Mouse (Mus musculus): ENCODE data around the gene Gm20489. TPM values are rescaled to one million over a fixed set of nuclear protein-coding genes. Genes with fewer than 3 reads are reported as not detected.

Gm20489 gene
- polyA plus RNA-seq, 1 experiment from 2014 or later: not detected

GRCm38 (mm10) chrX:101254740-101255139 is 14.1 kb downstream of the Gm20489 start:
- Histone ChIP-seq H3K4me2 (peak overlapping the region; percentile 72), H3K9ac (peak overlapping the region; percentile 66), H3K27ac (replicated peaks) (no peak overlapping the region; the same call in 1 of the 2 replicates), H3K9me3 (no peaks in the 10 kb centered on the region), H3K36me3 (no peaks in the 10 kb centered on the region), H3K4me3 (peak overlapping the region; percentile 51), H3K27me3 (peaks cover 5% of the 10 kb centered on the region; the same call in 1 of the 2 replicates), H3K4me1 (replicated peaks) (peaks cover 12% of the 10 kb centered on the region)
- ATAC-seq (ENCODE audit: low read depth): peak; percentile 42
- WGBS: 7% methylated on average over 26 of the region's 26 CpGs

GRCm38 (mm10) chrX:101253952-101254729 is 14.7 kb downstream of the Gm20489 start, which contains the start of gene Foxo4:
TSS of gene Foxo4 (plus strand) at chrX:101254528.
- peak within 1 kb of the TSS; percentile 66 for H3K9ac ChIP-seq
- peak within 1 kb of the TSS; percentile 51 for H3K4me3 ChIP-seq
- H3K27ac ChIP-seq (replicated peaks): no peak within 1 kb of the TSS; the same call in 1 of the 2 replicates
- peak within 1 kb of the TSS; percentile 72 for H3K4me2 ChIP-seq
- H3K36me3 ChIP-seq: no peaks in the 10 kb centered on the region
- no peaks in the 10 kb centered on the region for H3K9me3 ChIP-seq
- ATAC-seq (ENCODE audit: low read depth): peak; percentile 95
- peaks cover 5% of the 10 kb centered on the region; the same call in 1 of the 2 replicates for H3K27me3 ChIP-seq
- 18% methylated on average over 45 of the region's 47 CpGs for WGBS
- H3K4me1 ChIP-seq (replicated peaks): peaks cover 12% of the 10 kb centered on the region

DNA sequence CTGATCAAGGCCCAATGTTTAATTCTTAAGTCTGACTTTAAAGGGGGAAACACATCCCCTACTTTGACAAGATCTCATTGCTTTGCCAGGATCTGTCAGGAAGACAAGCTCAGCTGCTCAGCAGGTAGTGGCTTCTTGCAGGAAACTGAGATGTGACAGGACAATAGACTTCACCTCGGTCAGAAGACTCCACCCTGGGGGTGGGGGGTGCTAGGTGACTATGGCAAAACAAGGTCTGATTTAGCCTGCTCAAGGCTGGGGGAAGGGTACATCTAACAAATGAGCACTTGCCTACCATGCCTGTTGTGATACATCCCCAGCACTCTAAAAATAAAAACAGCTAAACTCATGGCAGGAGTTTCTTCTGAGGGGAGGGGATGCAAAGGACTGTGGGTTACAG is 23.8 kb downstream of the Gm20489 start:
- peaks cover 7% of the 10 kb centered on the region; the same call in 1 of the 2 replicates for H3K27me3 ChIP-seq
- no peaks in the 10 kb centered on the region for H3K9me3 ChIP-seq
- no peak overlapping the region for H3K4me3 ChIP-seq
- no peak for ATAC-seq (ENCODE audit: low read depth)
- H3K4me1 ChIP-seq (replicated peaks): no peaks in the 10 kb centered on the region
- WGBS: 11% methylated on average over 1 of the region's 1 CpGs
- H3K4me2 ChIP-seq: no peak overlapping the region
- no peak overlapping the region for H3K27ac ChIP-seq (replicated peaks)
- H3K36me3 ChIP-seq: no peaks in the 10 kb centered on the region
- no peak overlapping the region for H3K9ac ChIP-seq

DNA sequence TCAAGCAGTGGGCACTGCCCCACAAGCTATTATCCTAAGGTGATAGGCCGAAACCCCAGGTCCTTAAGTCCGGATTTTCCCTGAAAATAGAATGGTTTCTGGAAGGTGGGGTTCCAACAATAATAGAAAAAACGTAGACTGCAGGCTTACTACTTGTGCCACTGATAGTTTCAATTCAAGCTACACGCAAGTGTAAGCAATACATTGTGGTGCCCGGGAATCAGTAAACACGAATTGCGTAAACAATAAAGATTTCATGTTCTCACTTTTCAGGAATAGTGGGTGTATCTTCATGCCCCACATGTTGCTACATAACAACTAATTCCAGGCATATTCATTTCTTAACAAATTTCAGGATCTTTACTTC is 46.0 kb downstream of the Gm20489 start:
- Histone ChIP-seq H3K27ac (replicated peaks) (peak overlapping the region; percentile 65), H3K4me1 (replicated peaks) (peaks cover 14% of the 10 kb centered on the region; the same call in 1 of the 2 replicates), H3K9me3 (no peaks in the 10 kb centered on the region), H3K27me3 (peaks cover 13% of the 10 kb centered on the region), H3K36me3 (no peaks in the 10 kb centered on the region), H3K4me3 (peak overlapping the region; percentile 54), H3K4me2 (peak overlapping the region; percentile 56), H3K9ac (peak overlapping the region; percentile 54; the same call in 1 of the 2 replicates)
- no peak for ATAC-seq (ENCODE audit: low read depth)
- 27% methylated on average over 7 of the region's 7 CpGs for WGBS

DNA sequence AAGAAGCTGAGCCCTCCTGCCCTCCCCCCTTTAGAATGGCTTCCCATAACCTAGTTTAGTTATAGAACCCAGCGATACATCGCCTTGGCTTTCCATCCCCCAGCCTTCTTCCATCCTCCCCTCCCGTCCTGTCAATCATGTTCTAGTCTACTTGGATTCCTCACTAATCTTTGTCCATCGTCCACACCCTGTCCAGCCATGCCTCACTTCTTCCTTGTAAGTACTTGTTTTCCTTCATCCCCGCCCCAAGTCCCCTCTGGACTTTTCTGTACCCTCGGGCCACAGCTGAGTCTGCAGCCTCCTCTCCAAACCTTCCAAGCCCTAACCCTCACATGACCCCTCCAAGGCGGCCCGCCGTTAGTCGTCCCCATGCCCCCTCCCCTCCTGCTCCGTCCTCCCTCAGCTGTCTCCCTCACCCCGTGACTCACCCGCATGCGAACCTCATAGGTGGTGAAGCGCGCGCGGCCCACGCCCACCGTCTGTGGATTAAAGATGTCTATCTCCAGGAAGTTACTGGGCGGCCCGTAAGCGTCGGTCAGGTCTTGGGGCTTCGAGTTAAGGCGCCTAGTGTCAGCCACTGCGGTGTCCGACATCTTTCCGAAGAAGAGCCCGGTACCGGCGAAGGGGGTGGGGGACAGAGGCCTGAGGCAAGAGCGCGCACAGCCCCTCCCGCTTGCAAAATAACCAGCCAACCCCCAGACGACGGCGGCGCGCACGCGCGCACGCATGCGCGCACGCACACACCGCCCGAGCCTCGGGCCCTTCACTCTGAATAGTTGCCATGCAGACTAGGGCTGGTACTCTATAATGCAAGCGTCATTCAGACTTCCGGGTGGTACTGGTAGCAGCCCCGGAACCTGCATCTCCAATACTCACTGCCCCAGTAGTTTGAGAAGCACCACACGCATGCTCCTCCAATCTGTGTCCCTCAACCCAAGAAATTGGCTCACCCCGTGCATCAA is 46.7 kb downstream of the Gm20489 start, which contains the start of gene Snx12:
Gene Snx12, minus strand, starts transcription at position 730 of the 962 bp plus-strand sequence.
- Histone ChIP-seq H3K4me2 (peak within 1 kb of the TSS; percentile 63), H3K9me3 (no peaks in the 10 kb centered on the region), H3K4me3 (peak within 1 kb of the TSS; percentile 54), H3K27ac (replicated peaks) (peak within 1 kb of the TSS; percentile 76), H3K9ac (peak within 1 kb of the TSS; percentile 74), H3K36me3 (no peaks in the 10 kb centered on the region), H3K4me1 (replicated peaks) (peaks cover 14% of the 10 kb centered on the region; the same call in 1 of the 2 replicates), H3K27me3 (peaks cover 12% of the 10 kb centered on the region; the same call in 1 of the 2 replicates)
- peak; percentile 98 for ATAC-seq (ENCODE audit: low read depth)
- WGBS: 26% methylated on average over 55 of the region's 55 CpGs

Other genes with a start within 250 kb of the Gm20489 start
- 0.11 TPM in 1 of 2 replicates, not detected in the other for gene Tex11, start 209.4 kb downstream of the Gm20489 start, polyA plus RNA-seq (2015; fragmentation: Nextera tagmentation; extraction: Ambion mirVana)
- 0.98 and 1.1 TPM in 2 replicates for gene Slc7a3, start 183.0 kb downstream of the Gm20489 start, polyA plus RNA-seq (2015; fragmentation: Nextera tagmentation; extraction: Ambion mirVana)
- 50.3 and 61.3 TPM in 2 replicates for gene Snx12, start 46.5 kb downstream of the Gm20489 start, polyA plus RNA-seq (2015; fragmentation: Nextera tagmentation; extraction: Ambion mirVana)
- gene Foxo4, start 14.5 kb downstream of the Gm20489 start, polyA plus RNA-seq (2015; fragmentation: Nextera tagmentation; extraction: Ambion mirVana): 1.0 and 1.1 TPM in 2 replicates
- not detected in 2 replicates for gene Gm614, start 5.0 kb downstream of the Gm20489 start, polyA plus RNA-seq (2015; fragmentation: Nextera tagmentation; extraction: Ambion mirVana)
- gene Il2rg, start 768 bp downstream of the Gm20489 start, polyA plus RNA-seq (2015; fragmentation: Nextera tagmentation; extraction: Ambion mirVana): 6.8 and 7.1 TPM in 2 replicates
- gene Med12, start 5.0 kb upstream of the Gm20489 start, polyA plus RNA-seq (2015; fragmentation: Nextera tagmentation; extraction: Ambion mirVana): 25.9 and 26.6 TPM in 2 replicates
- gene Nlgn3, start 30.1 kb upstream of the Gm20489 start, polyA plus RNA-seq (2015; fragmentation: Nextera tagmentation; extraction: Ambion mirVana): 59.3 and 63.7 TPM in 2 replicates
- 0.92 and 0.98 TPM in 2 replicates for gene Gjb1, start 107.4 kb upstream of the Gm20489 start, polyA plus RNA-seq (2015; fragmentation: Nextera tagmentation; extraction: Ambion mirVana)
- 49.7 and 51.7 TPM in 2 replicates for gene Zmym3, start 151.8 kb upstream of the Gm20489 start, polyA plus RNA-seq (2015; fragmentation: Nextera tagmentation; extraction: Ambion mirVana)
- gene Nono, start 160.3 kb upstream of the Gm20489 start, polyA plus RNA-seq (2015; fragmentation: Nextera tagmentation; extraction: Ambion mirVana): 372 and 398 TPM in 2 replicates
- gene Itgb1bp2, start 180.1 kb upstream of the Gm20489 start, polyA plus RNA-seq (2015; fragmentation: Nextera tagmentation; extraction: Ambion mirVana): 3.5 and 4.7 TPM in 2 replicates

All from neural tube, embryonic 13.5 days (tissue).